Mouse (Mus musculus) small intestine, adult 2 months (tissue): Measurements from ENCODE around the gene Apol8.

Source experiments
- CTCF ChIP-seq: fragments of 200-500 bp; IDR thresholded peaks from 2 replicates; pipeline ENCODE4 v1.5.1; 2012; ENCODE audit warnings: low read depth, mild to moderate bottlenecking, control low read depth, inconsistent platforms, low read length, moderate library complexity, mixed read lengths; ENCODE audit not compliant: insufficient replicate concordance, insufficient read length; ENCODE audit errors: extremely low read depth
- POLR2A ChIP-seq: fragments of 200-500 bp; IDR thresholded peaks from 2 replicates; pipeline ENCODE4 v1.6.1; 2012; ENCODE audit warnings: low read depth, mild to moderate bottlenecking, control low read depth, inconsistent platforms, low read length, moderate library complexity

GRCm38 (mm10) chr15:77756848-77757247, at the start of gene Apol8:
- peak; percentile 87; the same call in 1 of the 2 replicates for TF ChIP-seq CTCF
- 0 out of 2 replicates have a peak, but pooled peaks have one; percentile 16 for TF ChIP-seq POLR2A
